Mouse (Mus musculus) ES-E14 (cell line): ENCODE measurements around the gene Cfap52.

Source experiments
- ZC3H11A ChIP-seq: IDR thresholded peaks from 2 replicates; pipeline ENCODE4 v1.6.1; 2012; ENCODE audit warnings: low read depth, mild to moderate bottlenecking, inconsistent platforms, low read length, borderline replicate concordance
- ZNF384 ChIP-seq: IDR thresholded peaks from 2 replicates; pipeline ENCODE4 v1.6.1; 2012; ENCODE audit warnings: low read depth, low read length, inconsistent platforms

DNA sequence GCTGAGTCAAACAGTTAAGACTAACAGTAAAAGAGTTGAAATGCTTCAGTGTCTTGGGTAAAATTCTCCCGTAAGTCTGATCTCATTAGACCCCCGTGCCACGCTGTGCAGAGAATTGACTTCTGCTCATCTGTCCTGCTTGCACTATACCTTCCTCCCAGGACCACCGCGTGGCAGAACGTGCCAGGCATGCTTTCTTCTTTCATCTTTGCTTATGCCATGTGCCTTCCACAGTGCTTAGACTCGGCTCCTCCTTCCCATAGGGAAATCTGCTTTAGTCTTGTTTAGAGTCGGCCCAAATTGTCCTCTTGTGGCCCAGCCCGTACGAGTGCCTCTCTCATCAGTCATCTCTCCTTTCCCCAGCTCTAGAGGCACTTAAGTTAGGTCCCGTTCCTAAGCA is 2.4 kb upstream of the Cfap52 start:
- TF ChIP-seq ZNF384, result no peak
- TF ChIP-seq ZC3H11A, result no peak
